Mouse (Mus musculus): ENCODE data around the gene Pi4kb.
"Not testable (repeated sequence)": the region's sequence is repeated elsewhere in the genome, so short reads cannot be mapped to it uniquely, and the experiment has no call there.

Pi4kb gene

DNA sequence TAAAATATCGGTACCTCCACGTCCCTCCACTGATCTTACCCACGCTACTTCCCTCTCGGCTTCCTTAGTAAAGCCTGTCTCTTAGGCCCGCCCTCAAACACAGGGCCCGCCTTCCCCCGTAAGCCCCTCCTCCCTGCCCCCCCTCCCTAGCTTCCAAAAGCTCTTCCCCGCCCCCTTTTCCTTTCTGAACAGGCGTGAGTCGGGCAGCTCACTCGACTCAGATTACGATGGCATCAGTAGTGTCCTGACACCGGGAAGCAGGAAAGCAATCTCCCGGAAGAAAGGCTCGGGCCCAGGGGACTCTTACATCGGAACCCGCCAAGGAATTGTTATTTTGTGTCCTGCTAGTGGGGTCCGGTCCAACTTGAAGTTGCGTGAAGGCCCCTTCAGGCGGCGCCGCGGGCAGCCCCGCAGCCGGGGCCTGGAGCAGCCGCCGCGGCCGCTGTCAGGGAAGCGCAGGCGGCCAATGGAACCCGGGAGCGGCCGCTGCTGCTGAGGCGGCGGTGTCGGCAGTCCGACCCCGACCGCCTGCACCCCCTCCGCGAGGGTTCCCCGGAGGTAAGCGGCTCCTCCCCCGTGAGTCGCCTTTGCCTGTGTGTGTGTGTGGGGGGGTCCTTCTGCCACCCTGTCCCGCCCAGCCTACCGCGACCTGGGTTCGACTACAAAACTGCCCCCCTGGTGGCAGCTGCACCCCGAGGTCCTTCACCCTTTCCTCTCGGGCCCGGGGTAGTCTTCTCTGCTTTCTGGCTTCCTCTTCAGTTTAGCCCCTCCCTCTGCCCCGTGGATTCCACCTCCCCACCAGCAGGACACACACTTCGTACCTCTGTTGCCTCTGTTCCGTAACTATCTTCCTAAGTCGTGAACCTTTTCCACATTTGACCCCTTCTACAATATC is at the start of gene Pi4kb:
Gene Pi4kb, plus strand, starts transcription at position 204 of the 895 bp plus-strand sequence.
- DNase-seq = peak; percentile 79 to 87

DNA sequence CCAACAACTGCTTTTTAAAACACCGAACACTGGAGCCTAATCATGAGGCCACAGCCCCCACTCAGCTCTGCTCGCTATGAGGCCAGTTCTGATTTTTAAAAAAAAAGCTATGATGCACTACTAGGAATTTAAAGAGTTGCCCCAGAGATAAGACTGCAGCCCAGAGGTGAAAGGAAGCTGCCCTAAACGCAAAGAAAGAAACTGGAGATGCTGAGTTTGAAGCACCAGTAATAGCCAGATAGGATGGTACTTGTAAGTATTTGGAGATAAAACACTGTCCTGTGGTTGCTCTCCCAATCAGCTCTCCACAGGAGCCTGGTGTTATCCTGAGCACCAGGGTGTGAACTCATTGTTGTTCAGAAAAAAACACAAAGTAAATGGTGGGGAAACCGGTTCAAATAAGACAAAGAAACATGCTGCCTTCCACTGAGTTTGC is 48.2 kb upstream of the Pi4kb start:
- not testable (repeated sequence) for DNase-seq

DNA sequence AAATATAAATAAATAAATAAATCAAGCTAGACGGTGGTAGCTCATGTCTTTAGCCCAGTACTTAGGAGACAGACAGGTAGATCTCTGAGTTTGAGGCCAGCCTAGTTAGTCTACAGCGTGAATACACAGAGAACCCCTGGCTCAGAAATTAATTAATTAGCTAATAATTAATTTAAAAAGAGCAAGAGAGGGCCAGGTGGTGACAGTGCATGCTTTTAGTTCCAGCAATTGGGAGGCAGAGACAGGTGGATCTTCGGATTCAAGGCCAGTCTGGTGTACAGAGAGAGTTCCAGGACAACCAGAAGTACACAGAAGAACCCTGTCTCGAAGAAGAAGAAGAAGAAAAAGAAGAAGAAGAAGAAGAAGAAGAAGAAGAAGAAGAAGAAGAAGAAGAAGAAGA is 45.6 kb upstream of the Pi4kb start:
- not testable (repeated sequence) for DNase-seq

DNA sequence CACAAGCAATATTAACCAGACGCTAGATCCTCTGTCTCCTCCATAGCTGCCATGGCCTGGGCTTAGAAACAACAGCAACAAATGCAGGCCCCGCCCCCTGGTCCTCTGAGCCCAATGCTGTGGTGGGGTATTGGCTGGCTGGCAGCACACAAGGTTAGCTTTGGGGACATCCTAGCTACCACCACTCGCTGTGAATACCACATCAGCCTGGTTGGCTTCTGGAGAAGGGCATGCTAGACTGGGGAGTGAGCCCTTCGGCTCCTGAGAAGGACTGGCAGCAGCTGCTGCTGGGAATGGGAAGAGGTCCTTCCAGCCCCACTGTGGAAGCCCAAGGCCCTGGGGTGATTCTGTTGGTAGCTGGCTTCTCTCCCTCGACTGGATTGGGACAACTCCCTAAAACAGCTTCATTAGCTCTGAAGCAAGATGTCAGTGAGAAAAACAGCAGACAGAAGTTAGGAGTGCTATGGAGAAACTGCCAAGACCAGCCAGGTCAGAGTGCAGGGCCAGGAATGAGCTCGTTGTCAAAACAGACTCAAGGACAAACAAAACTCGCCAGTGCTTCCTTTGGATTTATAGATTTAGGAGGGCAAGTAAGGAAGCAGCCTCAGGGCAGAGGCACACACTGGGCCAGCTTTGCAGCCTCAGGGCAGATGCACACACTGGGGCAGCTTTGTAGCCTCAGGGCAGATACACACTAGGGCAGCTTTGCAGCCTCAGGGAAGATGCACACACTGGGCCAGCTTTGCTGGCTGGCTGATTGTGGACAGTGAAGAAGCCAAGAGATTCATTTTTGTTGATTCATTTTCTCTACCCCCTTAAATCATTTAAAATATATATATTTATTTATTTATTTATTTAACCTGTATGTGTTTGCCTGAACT is 43.9 kb upstream of the Pi4kb start:
- DNase-seq = not testable (repeated sequence)

DNA sequence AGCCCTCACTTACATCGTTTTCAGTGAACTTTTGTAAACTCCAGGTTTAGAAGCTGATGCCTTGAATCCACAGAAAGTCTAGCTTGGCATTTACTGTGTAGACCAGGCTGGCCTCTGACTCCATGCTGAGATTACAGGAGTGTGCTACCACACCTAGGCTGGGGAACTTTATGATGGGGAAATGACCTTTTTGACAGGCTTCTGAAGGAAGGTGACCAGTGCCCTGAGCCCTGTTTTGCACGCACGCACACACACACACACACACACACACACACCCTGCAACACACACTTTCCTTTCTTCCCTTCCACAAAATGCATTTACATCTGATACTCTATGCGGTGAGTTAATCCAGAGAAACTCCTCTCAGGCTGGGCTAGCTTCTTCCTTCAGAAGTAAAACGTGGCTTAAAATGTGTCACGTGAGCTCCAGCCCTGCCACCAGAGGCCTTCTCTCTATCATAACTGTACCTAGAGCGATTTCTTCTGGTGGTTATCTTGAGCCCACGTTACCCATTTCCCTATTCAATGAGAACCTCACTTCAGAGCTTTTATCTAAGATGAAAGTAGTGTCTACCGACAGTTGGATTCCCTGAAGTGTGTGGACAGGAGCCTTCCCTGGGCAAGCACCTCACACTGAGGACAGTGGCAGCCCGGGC is 43.0 kb upstream of the Pi4kb start:
- not testable (repeated sequence) for DNase-seq

DNA sequence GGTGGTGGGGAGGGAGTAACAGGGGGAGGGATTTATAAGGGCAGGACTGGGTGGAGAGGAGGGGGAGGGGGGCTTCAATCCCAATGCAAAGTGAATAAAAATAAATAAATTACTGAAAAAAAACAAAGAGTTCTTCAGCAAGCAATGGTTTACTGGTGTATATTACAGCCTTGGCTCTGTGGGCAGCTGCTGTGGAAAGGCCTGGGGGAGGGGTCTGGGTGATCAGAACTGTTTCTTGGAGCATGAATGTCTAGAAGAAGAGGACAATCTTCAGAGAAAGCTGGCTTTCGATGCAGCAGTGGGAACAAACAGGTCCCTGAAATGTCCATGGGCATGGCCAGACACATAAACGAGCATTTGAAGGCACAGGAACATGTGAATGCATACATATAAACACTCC is 42.3 kb upstream of the Pi4kb start:
- not testable (repeated sequence) for DNase-seq

DNA sequence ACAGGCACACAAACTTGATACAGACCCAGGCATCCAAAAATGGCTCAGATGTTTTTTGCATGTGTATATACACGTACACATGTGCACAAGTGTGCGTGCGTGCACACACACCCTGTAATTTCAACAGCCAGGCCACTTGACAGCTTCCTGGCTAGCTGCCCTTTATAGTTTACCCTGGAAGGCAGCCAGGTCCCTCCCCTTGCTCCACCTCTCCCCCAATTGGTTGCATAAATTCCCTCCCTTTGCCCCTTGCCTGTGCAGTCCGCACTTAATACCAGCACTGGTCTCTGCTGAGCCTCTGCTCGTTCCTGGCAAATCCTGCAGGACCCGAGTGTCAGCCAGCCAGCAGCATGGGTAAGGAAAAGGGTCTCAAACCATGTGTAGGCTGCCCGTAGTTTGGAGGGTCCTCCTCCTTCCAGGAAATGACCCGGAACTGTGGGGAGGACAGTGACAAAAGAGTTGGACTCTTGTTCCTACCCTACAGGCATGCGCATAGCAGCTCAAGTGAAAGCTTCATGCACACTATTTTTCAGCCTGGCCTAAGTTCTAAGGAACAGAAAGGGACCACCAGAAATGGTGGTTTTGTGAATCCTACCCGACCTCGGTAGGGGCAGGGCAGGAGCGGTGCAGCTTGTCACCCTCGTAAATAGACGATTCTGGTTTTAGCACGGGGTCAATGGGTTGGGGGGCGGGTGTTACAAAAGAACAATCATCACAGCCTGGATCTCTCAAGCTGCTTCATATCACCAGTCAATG is 41.5 kb upstream of the Pi4kb start, which contains the start of gene Selenbp1:
Gene Selenbp1, plus strand, starts transcription at position 248 of the 756 bp plus-strand sequence.
- peak; percentile 26 to 27 for DNase-seq

DNA sequence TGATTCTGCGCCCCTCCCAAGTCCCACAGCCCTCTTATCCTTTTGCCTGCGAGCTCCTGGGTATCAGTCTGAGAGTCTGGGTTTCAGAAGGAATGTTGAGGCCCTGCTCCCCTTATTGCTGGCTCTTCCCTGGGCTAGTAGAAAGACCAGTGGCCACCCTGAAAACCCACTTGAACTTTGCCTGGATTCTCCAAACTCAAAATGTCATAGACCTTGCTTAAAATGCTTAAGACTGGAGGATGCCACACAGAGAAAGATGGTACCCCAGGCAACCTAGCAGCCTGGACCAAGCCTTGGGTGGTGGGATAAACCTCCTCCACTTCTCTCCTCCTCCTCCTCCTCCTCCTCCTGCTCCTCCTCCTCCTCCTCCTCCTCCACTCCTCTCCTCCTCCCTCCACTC is 40.9 kb upstream of the Pi4kb start:
- not testable (repeated sequence) for DNase-seq

DNA sequence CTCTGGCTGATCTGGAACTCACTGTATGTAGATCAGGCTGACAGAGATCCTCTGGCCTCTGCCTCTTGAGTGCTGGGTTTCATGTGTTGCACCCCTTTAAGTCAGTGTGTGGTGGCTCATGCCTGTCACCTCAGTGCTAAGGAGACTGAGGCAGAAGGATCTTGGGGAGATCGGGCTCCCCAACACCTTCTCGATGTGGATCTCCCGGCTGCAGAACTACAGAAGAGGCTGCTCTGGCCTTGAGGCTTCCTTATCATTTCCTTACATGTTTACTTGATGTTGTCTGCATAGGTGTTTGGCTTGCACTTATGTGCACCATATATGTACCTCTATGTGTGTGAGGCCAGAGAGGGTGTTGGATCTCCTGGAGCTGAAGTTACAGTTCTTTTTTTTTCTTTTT is 40.0 kb upstream of the Pi4kb start:
- DNase-seq = not testable (repeated sequence)

DNA sequence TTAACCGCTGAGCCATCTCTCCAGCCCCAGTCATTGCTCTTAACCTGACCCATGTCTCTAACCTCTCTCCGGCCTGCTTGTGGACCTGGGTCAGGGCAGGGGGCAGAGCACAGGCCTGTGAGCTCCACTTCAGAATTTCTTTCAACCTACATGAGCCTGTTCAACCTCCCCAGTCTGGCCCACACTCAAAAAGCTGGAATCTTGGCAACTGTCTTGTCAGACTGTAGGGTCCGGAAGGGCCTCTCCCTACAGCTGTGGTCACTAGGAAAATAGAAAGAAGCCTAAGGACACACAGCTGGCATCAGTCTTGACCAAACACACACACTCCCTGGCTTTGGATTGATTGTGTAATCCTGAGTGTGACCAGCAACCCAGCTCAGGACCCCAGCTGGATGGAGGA is 39.2 kb upstream of the Pi4kb start:
- not testable (repeated sequence) for DNase-seq

DNA sequence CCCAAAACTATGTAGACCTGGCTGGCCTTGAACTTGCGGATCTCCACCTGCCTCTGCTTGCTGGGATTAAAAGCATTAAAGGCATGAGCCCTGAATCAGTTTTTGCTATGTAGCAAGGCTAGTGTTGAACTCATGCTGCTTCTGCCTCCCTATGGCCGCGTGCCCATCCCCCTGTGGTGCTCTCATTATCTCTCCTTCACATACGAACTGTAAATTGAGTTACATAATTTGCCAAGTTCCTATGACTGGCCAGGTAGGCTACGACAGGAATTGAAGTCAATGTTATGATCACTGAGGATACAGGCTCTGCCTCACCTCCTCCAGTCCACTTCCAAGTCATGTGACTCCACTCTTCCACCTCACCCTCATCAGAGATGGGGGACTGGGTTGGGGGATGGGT is 38.4 kb upstream of the Pi4kb start:
- DNase-seq = not testable (repeated sequence)

DNA sequence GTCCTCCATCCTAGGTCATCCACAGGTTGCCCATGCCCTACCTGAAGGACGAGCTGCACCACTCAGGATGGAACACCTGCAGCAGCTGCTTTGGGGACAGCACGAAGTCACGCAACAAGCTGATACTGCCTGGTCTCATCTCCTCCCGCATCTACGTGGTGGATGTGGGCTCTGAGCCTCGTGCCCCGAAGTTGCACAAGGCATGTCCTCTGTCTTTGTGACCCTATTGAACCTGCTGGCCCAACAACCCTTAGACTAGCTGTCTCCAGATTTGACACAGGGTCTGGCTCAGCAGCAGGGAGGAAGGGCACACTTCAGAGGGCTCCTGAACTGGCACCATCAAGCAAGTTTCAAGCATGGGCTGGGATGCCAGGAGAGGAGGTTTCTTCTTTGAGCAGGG is 37.3 kb upstream of the Pi4kb start:
- DNase-seq = not testable (repeated sequence)

DNA sequence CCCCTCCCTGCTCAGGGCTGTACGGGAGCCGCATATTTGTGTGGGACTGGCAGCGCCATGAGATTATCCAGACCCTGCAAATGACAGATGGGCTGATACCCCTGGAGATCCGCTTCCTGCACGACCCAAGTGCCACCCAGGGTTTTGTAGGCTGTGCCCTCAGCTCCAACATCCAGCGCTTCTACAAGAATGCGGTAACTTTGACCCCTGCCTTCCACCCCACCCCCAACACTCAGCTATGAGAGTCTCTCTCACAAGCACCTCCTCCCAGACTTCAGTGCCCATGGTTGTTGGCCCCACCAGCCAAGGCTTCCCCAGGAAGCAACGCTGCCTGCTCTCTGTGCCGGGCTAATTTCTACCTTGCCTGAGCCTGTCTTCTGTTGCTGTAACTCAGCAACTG is 34.5 kb upstream of the Pi4kb start:
- DNase-seq = not testable (repeated sequence)

DNA sequence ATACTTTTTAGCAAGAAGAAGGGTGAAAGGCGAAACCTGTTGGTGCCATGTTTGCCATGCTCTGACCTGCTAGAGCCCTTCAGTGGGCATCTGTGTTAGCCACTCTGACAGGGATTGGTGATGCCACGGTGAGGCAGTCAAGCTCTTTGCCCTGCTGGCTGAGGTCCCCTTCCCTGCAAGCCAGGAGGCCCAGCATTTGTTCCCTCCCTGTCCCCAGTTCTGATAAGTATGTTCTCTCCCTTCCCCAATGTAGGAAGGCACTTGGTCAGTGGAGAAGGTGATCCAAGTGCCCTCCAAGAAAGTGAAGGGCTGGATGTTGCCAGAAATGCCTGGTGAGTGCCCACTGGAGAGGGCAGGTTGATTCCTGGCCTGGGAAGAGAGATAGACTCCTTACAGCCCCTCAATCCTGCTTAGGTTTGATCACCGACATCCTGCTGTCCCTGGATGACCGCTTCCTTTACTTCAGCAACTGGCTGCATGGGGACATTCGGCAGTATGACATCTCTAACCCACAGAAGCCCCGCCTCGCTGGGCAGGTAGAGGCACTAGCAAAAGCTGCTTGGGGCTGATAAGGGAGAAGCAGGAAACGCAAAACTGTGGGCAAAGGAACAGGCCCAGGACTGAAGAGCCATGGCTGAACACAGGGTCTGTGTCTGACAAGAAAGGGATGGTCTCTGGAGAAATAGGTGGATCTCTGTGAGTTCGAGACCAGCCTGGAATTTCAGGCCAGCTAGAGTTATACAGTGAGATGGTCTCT is 32.1 kb upstream of the Pi4kb start:
- not testable (repeated sequence) for DNase-seq

DNA sequence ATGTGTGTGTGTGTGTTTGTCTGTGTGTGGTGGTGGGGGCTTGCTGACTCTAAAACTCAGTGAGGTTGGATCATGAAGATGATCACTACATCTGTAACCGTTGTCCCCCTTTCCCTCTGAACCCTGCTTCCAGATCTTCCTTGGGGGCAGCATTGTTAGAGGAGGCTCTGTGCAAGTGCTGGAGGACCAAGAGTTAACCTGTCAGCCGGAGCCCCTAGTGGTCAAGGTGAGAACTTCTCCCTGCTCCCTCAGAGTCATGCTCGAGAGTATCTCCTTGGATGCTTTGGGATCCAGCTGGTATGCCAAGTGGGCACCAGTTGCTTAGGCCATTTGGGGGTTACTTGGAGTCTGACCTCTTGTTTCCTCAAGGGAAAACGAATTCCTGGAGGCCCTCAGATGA is 30.8 kb upstream of the Pi4kb start:
- DNase-seq = not testable (repeated sequence)

DNA sequence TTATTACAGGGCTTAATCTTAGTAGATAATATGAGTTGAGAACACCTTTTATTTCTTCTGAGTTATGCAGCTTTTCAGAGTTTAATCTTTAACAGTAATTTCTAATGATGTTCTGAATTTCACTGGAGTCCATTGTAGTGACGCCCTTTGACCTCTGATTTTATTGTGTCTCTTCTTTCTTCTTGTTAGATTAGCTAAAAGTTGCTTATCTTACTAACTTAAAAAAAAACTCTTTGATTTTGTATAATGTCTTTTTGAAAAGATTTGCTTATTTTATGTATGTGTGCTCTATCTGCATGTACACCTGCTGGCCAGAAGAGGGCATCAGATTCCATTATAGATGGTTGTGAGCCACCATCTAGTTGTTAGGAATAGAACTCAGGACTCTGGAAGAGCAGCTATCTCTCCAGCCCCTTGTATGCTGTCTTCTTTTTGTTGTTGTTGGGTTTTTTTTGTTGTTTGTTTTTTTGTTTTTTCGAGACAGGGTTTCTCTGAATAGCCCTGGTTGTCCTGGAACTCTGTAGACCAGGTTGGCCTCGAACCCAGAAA is 26.4 kb upstream of the Pi4kb start:
- DNase-seq = no peak

DNA sequence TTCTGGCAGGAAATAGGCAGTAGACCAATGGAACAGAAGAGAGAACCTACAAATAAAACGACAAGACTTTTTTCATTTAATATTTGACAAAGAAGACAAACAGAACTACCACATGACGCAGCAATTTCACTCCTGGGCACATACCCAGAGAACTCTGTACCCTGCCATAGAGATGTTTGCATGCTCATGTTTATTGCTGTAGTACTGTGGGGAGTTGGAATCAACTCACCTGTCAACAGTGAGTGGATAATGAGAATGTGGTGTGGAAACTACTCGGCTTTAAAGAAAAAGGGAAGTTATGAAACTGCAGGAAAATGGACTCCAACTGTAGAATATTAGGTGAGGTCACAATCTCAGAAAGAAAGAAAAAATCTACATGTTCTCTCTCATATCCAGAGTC is 24.9 kb upstream of the Pi4kb start:
- DNase-seq = no peak

DNA sequence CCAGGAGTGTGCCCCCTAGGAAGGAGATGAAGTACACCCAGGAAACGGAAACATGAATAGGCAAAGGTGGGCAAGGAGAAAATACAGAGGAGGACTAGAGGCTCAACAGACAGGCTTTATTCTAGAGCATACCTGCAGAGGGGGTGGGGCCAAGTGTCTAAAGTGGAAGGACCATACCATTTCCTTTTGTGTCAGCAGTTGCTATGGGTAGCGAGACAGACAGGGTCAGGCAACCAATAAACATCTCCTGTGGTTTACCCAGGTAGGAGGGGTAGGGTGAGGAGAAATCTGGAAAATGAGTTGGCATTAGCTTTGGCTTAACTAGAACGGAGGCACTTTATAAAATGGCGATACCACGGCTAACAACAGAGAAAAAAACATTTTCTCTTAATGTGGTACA is 21.7 kb upstream of the Pi4kb start:
- peak; percentile 55 to 73 for DNase-seq

DNA sequence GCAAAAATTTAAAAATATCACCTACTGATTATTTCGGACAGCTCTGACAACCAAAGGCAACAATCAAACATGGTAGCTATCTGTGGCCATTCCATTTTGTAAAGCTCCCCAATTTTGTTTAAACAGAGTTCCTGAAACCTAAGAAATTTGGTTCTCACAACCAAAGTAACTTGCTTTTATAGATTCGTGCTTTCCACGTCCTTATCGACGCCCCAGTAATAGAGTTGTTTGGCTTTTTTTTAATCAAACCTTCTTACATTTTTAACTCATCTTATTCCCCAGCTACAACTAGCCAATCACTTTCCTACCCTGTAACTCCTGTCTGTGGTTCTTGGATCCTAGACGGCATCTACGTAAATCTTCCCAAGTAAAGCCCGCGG is 21.2 kb upstream of the Pi4kb start:
- DNase-seq = no peak

DNA sequence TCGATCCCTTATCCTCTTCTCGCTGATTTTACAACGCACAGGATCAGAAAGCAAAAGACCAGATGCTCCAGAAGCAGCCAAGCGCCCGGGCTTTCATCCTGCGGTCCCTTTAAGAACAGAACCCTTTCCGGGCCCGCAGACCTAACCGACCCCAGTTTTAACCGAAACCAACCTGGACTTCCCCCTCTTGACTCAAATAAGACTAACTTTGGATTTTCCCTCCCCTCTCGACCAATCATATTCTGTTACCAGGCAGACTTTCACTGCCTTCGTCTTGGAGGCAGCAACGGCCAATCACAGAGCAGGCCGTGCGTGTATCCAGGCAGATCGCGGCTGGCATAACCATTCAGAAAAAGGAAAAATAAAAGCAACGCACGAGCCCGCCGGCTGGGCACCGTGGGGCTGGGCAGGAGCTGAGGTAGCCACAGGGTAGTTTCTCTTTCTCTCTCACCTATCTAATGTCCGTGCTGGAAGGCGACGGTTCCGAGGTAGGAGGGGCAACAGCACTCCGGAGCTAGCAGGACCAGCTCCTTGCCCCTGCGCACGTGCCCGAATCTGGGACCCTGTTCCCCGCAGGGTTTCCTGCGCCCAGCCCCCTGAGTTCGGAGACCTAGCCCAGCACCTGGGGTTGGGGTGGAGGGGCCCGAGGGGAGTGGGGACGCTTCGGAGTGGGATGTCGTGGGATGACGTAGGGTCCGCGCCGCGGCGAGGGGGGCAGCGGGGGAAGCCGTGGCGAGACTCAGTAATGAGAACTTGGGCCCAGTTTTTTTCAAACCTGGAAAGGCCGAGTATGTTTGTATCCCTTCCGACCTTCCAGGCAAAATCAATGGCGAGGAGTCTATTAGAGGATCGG is 20.5 kb upstream of the Pi4kb start, which contains the start of gene Rfx5:
Gene Rfx5, plus strand, starts transcription at position 312 of the 853 bp plus-strand sequence.
- peak; percentile 91 to 98 for DNase-seq
